Comparison of ENCODE assay signal across 1 mouse cellular context in genomic region chr2:69619286-69619685, GRCm38 (mm10).
TF ChIP-seq lines count a peak whose summit lies in the region.

No protein-coding gene starts in this region.

TF ChIP-seq in MEL, 35 proteins besides CTCF, POLR2A, EP300 and RAD21:
- TF ChIP-seq ELF1 (IDR thresholded peaks at IDR 0.05; ENCODE audit: low read depth, low read length) = no peak
- no peak for TF ChIP-seq MAX (IDR thresholded peaks at IDR 0.05; ENCODE audit: low read length)
- TF ChIP-seq MYC (IDR thresholded peaks at IDR 0.05; ENCODE audit: low read depth, low read length) = no peak
- no peak for TF ChIP-seq MEF2A (IDR thresholded peaks at IDR 0.05; ENCODE audit: extremely low read depth, insufficient replicate concordance, low read depth, low read length, poor library complexity, severe bottlenecking)
- no peak for TF ChIP-seq ZNF384 (IDR thresholded peaks at IDR 0.05; ENCODE audit: low read depth, low read length)
- no peak for TF ChIP-seq NELFE (IDR thresholded peaks at IDR 0.05; ENCODE audit: low read depth, low read length)
- no peak for TF ChIP-seq TCF12 (IDR thresholded peaks at IDR 0.05; ENCODE audit: low read depth, low read length)
- no peak for TF ChIP-seq BHLHE40 (IDR thresholded peaks at IDR 0.05; ENCODE audit: borderline replicate concordance, low read depth, low read length)
- TF ChIP-seq MAZ (IDR thresholded peaks at IDR 0.05; ENCODE audit: low read depth, low read length) = no peak
- no peak for TF ChIP-seq CHD1 (IDR thresholded peaks at IDR 0.05; ENCODE audit: low read depth, low read length)
- TF ChIP-seq ZMIZ1 (IDR thresholded peaks at IDR 0.05; ENCODE audit: low read depth, low read length) = no peak
- TF ChIP-seq RCOR1 (IDR thresholded peaks at IDR 0.05; ENCODE audit: low read depth, low read length) = no peak
- no peak for TF ChIP-seq TBP (IDR thresholded peaks at IDR 0.05; ENCODE audit: low read depth, low read length)
- no peak for TF ChIP-seq UBTF (IDR thresholded peaks at IDR 0.05; ENCODE audit: borderline replicate concordance, insufficient read depth, low read depth, low read length)
